Mouse (Mus musculus) MEL (cell line): ENCODE data around the gene Rerg. TPM values are rescaled to one million over a fixed set of nuclear protein-coding genes. Genes with fewer than 3 reads are reported as not detected.

ENCODE experiments used
- DNase-seq: peaks from one replicate; pipeline ENCODE4 v3.0.0; 2011; ENCODE audit warnings: low read depth, low spot score
- H3K27ac ChIP-seq: 2 replicates; pipeline ENCODE4 v1.5.1; 2012; ENCODE audit warnings: low read depth, mild to moderate bottlenecking, control low read depth, low read length, moderate library complexity; ENCODE audit not compliant: control insufficient read depth
- H3K27me3 ChIP-seq, 2 experiments: fragments of 150-350 bp in 1 of 2; sonication (generic) in 1 of 2; 2 replicates each; pipeline ENCODE4 v1.6.1; 2012; ENCODE audit warnings: low read length in 2 of 2, mild to moderate bottlenecking in 2 of 2, improper control_type of control experiment in 1 of 2, moderate library complexity in 1 of 2; ENCODE audit not compliant: insufficient read depth in 2 of 2, control insufficient read depth in 1 of 2
- H3K36me3 ChIP-seq, 2 experiments: 2 replicates each; pipeline ENCODE4 v1.6.1; 2012 to 2014; ENCODE audit warnings: low read length in 2 of 2, improper control_type of control experiment in 1 of 2, inconsistent platforms in 1 of 2, mild to moderate bottlenecking in 1 of 2; ENCODE audit not compliant: insufficient read depth in 2 of 2, control insufficient read depth in 1 of 2
- H3K4me1 ChIP-seq, 2 experiments: fragments of 150-350 bp in 1 of 2; sonication (generic) in 1 of 2; 2 replicates each; pipeline ENCODE4 v1.6.1; 2012; ENCODE audit warnings: low read length in 2 of 2, improper control_type of control experiment in 1 of 2, mild to moderate bottlenecking in 1 of 2; ENCODE audit not compliant: insufficient read depth in 2 of 2, control insufficient read depth in 1 of 2
- H3K4me3 ChIP-seq, 2 experiments: fragments of 150-350 bp in 1 of 2; sonication (generic) in 1 of 2; 2 replicates each; pipeline ENCODE4 v1.5.1; 2012; ENCODE audit warnings: low read depth in 2 of 2, low read length in 2 of 2, mild to moderate bottlenecking in 2 of 2, moderate library complexity in 2 of 2, control low read depth in 1 of 2, improper control_type of control experiment in 1 of 2; ENCODE audit not compliant: control insufficient read depth in 1 of 2, insufficient read depth in 1 of 2
- H3K79me2 ChIP-seq: 2 replicates; pipeline ENCODE4 v1.6.1; 2012; ENCODE audit warnings: mild to moderate bottlenecking, low read length, moderate library complexity; ENCODE audit not compliant: control insufficient read depth, poor library complexity, insufficient read depth
- H3K9ac ChIP-seq: 2 replicates; pipeline ENCODE4 v1.6.1; 2012; ENCODE audit warnings: low read depth, mild to moderate bottlenecking, control low read depth, low read length, moderate library complexity; ENCODE audit not compliant: control insufficient read depth, poor library complexity, severe bottlenecking
- H3K9me3 ChIP-seq: fragments of 150-350 bp; sonication (generic); replicated peaks from 2 replicates; pipeline ENCODE4 v1.6.1; 2012; ENCODE audit warnings: mild to moderate bottlenecking, low read length, improper control_type of control experiment, moderate library complexity; ENCODE audit not compliant: insufficient read depth
- CHD1 ChIP-seq: IDR thresholded peaks from 2 replicates; pipeline ENCODE4 v1.6.1; 2012; ENCODE audit warnings: low read depth, mild to moderate bottlenecking, inconsistent platforms, low read length, improper control_type of control experiment
- CHD2 ChIP-seq: IDR thresholded peaks from 2 replicates; pipeline ENCODE4 v1.6.1; 2011; ENCODE audit warnings: low read length, improper control_type of control experiment
- EP300 ChIP-seq, 2 experiments: IDR thresholded peaks; 2 replicates each; pipeline ENCODE4 v1.6.1; 2011; ENCODE audit warnings: improper control_type of control experiment in 2 of 2, low read length in 2 of 2, low read depth in 1 of 2, mild to moderate bottlenecking in 1 of 2
- JUND ChIP-seq: IDR thresholded peaks from 2 replicates; pipeline ENCODE4 v1.6.1; 2011; ENCODE audit warnings: low read depth, mild to moderate bottlenecking, improper control_type of control experiment, low read length
- MXI1 ChIP-seq: IDR thresholded peaks from 2 replicates; pipeline ENCODE4 v1.6.1; 2011; ENCODE audit warnings: mild to moderate bottlenecking, low read depth, low read length, improper control_type of control experiment
- NELFE ChIP-seq: IDR thresholded peaks from 2 replicates; pipeline ENCODE4 v1.6.1; 2011; ENCODE audit warnings: low read depth, low read length, improper control_type of control experiment
- NRF1 ChIP-seq: IDR thresholded peaks from 2 replicates; pipeline ENCODE4 v1.6.1; 2014; ENCODE audit warnings: low read depth, mild to moderate bottlenecking, inconsistent platforms, low read length, improper control_type of control experiment, moderate library complexity; ENCODE audit not compliant: poor library complexity, insufficient read depth, severe bottlenecking
- POLR2AphosphoS2 ChIP-seq: IDR thresholded peaks from 2 replicates; pipeline ENCODE4 v1.6.1; 2011; ENCODE audit warnings: low read length, improper control_type of control experiment
- RCOR1 ChIP-seq: IDR thresholded peaks from 2 replicates; pipeline ENCODE4 v1.6.1; 2012; ENCODE audit warnings: low read depth, mild to moderate bottlenecking, inconsistent platforms, low read length, improper control_type of control experiment
- TCF12 ChIP-seq: IDR thresholded peaks from 2 replicates; pipeline ENCODE4 v1.6.1; 2014; ENCODE audit warnings: low read depth, mild to moderate bottlenecking, inconsistent platforms, low read length, improper control_type of control experiment, moderate library complexity
- UBTF ChIP-seq: IDR thresholded peaks from 2 replicates; pipeline ENCODE4 v1.6.1; 2012; ENCODE audit warnings: low read depth, mild to moderate bottlenecking, inconsistent platforms, low read length, improper control_type of control experiment, moderate library complexity, borderline replicate concordance; ENCODE audit not compliant: insufficient read depth
- USF1 ChIP-seq: IDR thresholded peaks from 2 replicates; pipeline ENCODE4 v1.6.1; 2014; ENCODE audit warnings: low read depth, mild to moderate bottlenecking, inconsistent platforms, low read length, improper control_type of control experiment, moderate library complexity
- ZC3H11A ChIP-seq: IDR thresholded peaks from 2 replicates; pipeline ENCODE4 v1.6.1; 2012; ENCODE audit warnings: low read depth, mild to moderate bottlenecking, inconsistent platforms, low read length, improper control_type of control experiment
- ZMIZ1 ChIP-seq: IDR thresholded peaks from 2 replicates; pipeline ENCODE4 v1.6.1; 2012; ENCODE audit warnings: low read depth, mild to moderate bottlenecking, inconsistent platforms, low read length, improper control_type of control experiment, moderate library complexity
- ZNF384 ChIP-seq: IDR thresholded peaks from 2 replicates; pipeline ENCODE4 v1.6.1; 2012; ENCODE audit warnings: low read depth, mild to moderate bottlenecking, inconsistent platforms, low read length, improper control_type of control experiment
- polyA plus RNA-seq, 2 experiments: library from polyadenylated mRNA; stranded (reverse) in 1 of 2; unstranded in 1 of 2; fragments of >175 nt in 1 of 2; fragments of >200 nt in 1 of 2; gene quantifications; 2 replicates each; pipeline versions ENCODE4 v1.2.1 to v1.2.4; 2012; ENCODE audit warnings: low replicate concordance in 2 of 2, low read depth in 1 of 2; ENCODE audit not compliant: insufficient read length in 2 of 2, insufficient read depth in 1 of 2, missing spikeins in 1 of 2
- total RNA-seq: library from RNA; depleted of rRNA; stranded (reverse); fragments of 300-350 nt; gene quantifications from 2 replicates; pipeline ENCODE4 v1.2.3, GENCODE M21; 2012

The Rerg gene
- total and polyA plus RNA-seq, 3 experiments = not detected

DNA sequence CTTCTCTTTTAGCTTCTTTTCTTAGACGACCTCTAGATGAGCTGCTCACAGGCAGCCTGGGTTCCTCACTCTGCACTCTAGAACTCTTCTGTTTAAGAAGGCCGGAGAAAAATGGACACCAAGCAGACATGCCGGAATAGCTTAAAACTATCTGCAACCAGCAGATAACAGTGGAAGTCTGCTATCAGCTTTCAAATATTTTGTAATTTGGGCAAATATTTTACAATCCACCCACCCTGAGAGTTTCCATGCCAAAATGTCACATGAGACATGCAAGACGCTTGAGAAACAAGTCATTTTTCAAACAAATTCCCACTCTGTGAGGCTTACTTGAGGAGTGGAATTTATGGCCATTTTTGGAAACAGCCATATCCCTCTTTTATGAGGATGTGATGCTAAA lies 65.0 kb downstream of the Rerg start:
- TF ChIP-seq CHD2 (no peak), POLR2AphosphoS2 (no peak), NRF1 (no peak), TCF12 (no peak), EP300 (IDR thresholded peaks at IDR 0.05; ENCODE audit: low read depth in 1 of 2, low read length in 2 of 2) (no peak), CHD1 (no peak), NELFE (no peak), ZMIZ1 (no peak), ZNF384 (no peak), ZC3H11A (no peak)
- H3K4me1 ChIP-seq = no peaks in the 10 kb centered on the region

DNA sequence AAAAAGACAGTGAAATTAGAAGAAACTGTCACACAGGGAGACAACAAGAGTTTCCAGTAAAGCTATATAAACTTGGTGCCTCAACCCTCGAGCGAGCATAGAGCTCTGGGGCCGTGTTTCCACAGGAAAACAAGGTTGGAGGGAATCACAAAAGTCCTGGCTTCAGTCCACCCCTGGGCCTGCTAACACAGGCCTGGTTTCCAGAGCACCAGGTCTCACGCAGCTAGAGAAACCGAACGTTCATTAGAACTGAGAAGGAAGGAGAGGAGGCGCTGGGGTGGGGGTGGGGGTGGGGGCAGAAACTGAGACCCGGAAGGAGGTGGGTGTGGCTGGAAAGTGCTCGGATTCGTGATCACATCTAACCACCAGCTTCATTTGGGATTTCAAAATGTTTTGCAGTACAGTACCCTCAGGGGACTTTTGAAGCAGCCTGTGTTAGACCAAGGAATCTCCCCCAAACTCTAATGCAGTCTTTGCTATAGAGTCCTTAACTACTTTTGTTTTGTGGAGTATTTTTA lies 67.6 kb downstream of the Rerg start:
- Histone ChIP-seq H3K27ac (no peak overlapping the region), H3K36me3 (no peaks in the 10 kb centered on the region), H3K4me3 (no peak overlapping the region), H3K79me2 (no peaks in the 10 kb centered on the region), H3K9me3 (no peaks in the 10 kb centered on the region), H3K27me3 (no peaks in the 10 kb centered on the region), H3K9ac (no peak overlapping the region), H3K4me1 (no peaks in the 10 kb centered on the region)
- no peak for TF ChIP-seq MXI1
- no peak for TF ChIP-seq USF1
- TF ChIP-seq EP300 (IDR thresholded peaks at IDR 0.05; ENCODE audit: low read depth in 1 of 2, low read length in 2 of 2) = no peak
- no peak for TF ChIP-seq UBTF
- TF ChIP-seq RCOR1 = no peak
- TF ChIP-seq JUND = no peak
- DNase-seq = no peak

More for the DNA sequence above, 65.0 kb downstream of the Rerg start:
- no peaks in the 10 kb centered on the region for H3K36me3 ChIP-seq
- H3K4me3 ChIP-seq = no peak overlapping the region
- no peaks in the 10 kb centered on the region for H3K79me2 ChIP-seq
- no peak overlapping the region for H3K9ac ChIP-seq
- H3K27me3 ChIP-seq = no peaks in the 10 kb centered on the region
- DNase-seq = no peak
- no peak overlapping the region for H3K27ac ChIP-seq
- H3K9me3 ChIP-seq = no peaks in the 10 kb centered on the region
